Mouse (Mus musculus) right cerebral cortex, postnatal 10 days (tissue): ENCODE measurements around the gene Adgra1.

Experiments used
- DNase-seq, 2 experiments: peaks; one replicate each; pipeline ENCODE4 v3.0.0; 2021; ENCODE audit warnings: low spot score in 2 of 2

Adgra1 gene

GRCm38 (mm10) chr7:139905661-139906060, 71.7 kb downstream of the Adgra1 start:
- no peak for DNase-seq

GRCm38 (mm10) chr7:139908176-139908575, 74.2 kb downstream of the Adgra1 start:
- peak; percentile 66 to 73 for DNase-seq

GRCm38 (mm10) chr7:139909469-139909868, 75.5 kb downstream of the Adgra1 start:
- DNase-seq = no peak

- no peak for DNase-seq
Observed at GRCm38 (mm10) chr7:139910204-139910835, 76.3 kb downstream of the Adgra1 start.

GRCm38 (mm10) chr7:139914141-139915047, 80.4 kb downstream of the Adgra1 start:
- DNase-seq = no peak

GRCm38 (mm10) chr7:139915646-139916257, 81.8 kb downstream of the Adgra1 start:
- no peak for DNase-seq

- DNase-seq = no peak
Observed at GRCm38 (mm10) chr7:139916345-139916744, 82.4 kb downstream of the Adgra1 start.

- no peak for DNase-seq
Observed at GRCm38 (mm10) chr7:139918262-139918661, 84.3 kb downstream of the Adgra1 start.
